Mouse (Mus musculus) neural tube, embryonic 12.5 days (tissue): ENCODE results near the gene Hc. TPM values are rescaled to one million over a fixed set of nuclear protein-coding genes. Genes with fewer than 3 reads are reported as not detected.

Experiments
- ATAC-seq: fragments of 200-750 bp; cut with Nextera tagmentation; 2 replicates; pipeline ENCODE4 v1.8.0; 2017; ENCODE audit warnings: low read depth, mild to moderate bottlenecking, moderate TSS enrichment, moderate library complexity; ENCODE audit not compliant: low FRiP score
- H3K27ac ChIP-seq: fragments of 300-500 bp; sonication (generic); 2 replicates; pipeline ENCODE4 v1.5.1; 2016
- H3K27me3 ChIP-seq: fragments of 300-500 bp; sonication (generic); replicated peaks from 2 replicates; pipeline ENCODE4 v1.6.1; 2016; ENCODE audit warnings: mild to moderate bottlenecking
- H3K36me3 ChIP-seq: fragments of 300-500 bp; sonication (generic); 2 replicates; pipeline ENCODE4 v1.6.1; 2016; ENCODE audit warnings: mild to moderate bottlenecking
- H3K4me1 ChIP-seq: fragments of 300-500 bp; sonication (generic); 2 replicates; pipeline ENCODE4 v1.6.1; 2016
- H3K4me2 ChIP-seq: fragments of 300-500 bp; sonication (generic); replicated peaks from 2 replicates; pipeline ENCODE4 v1.6.1; 2016; ENCODE audit warnings: mild to moderate bottlenecking
- H3K4me3 ChIP-seq: fragments of 300-500 bp; sonication (generic); 2 replicates; pipeline ENCODE4 v1.5.1; 2016
- H3K9ac ChIP-seq: fragments of 300-500 bp; sonication (generic); 2 replicates; pipeline ENCODE4 v1.6.1; 2016; ENCODE audit warnings: mild to moderate bottlenecking
- H3K9me3 ChIP-seq: fragments of 300-500 bp; sonication (generic); 2 replicates; pipeline ENCODE4 v1.6.1; 2016; ENCODE audit warnings: mild to moderate bottlenecking
- whole genome bisulfite sequencing: fragments of 180-500 bp; shearing (Covaris S2); methylation state at CpG from one replicate; pipeline ENCODE4 v1.1.7; 2016; 5-methylcytosine and 5-hydroxymethylcytosine counted together
- polyA plus RNA-seq: library from polyadenylated mRNA; unstranded; fragments of >200 nt; fragmentation: Nextera tagmentation; extraction: Ambion mirVana; gene quantifications from 2 replicates; pipeline ENCODE4 v1.2.1, GENCODE M21; 2016

The Hc gene
- polyA plus RNA-seq, 1 experiment from 2014 or later, result 0.44 TPM

GRCm38 (mm10) chr2:34960466-34960865 lies 100.8 kb downstream of the Hc start:
- WGBS, result 88% methylated on average over 3 of the region's 5 CpGs
- H3K9ac ChIP-seq, result no peak overlapping the region
- H3K27ac ChIP-seq, result no peak overlapping the region
- no peak overlapping the region for H3K4me3 ChIP-seq
- H3K9me3 ChIP-seq, result no peaks in the 10 kb centered on the region
- H3K27me3 ChIP-seq, result peaks cover 4% of the 10 kb centered on the region; the same call in 1 of the 2 replicates
- H3K36me3 ChIP-seq, result no peaks in the 10 kb centered on the region
- no peak overlapping the region for H3K4me2 ChIP-seq
- ATAC-seq, result no peak
- H3K4me1 ChIP-seq, result peaks cover 3% of the 10 kb centered on the region; the same call in 1 of the 2 replicates

GRCm38 (mm10) chr2:34958582-34958981 lies 102.7 kb downstream of the Hc start:
- Histone ChIP-seq H3K27ac (no peak overlapping the region), H3K36me3 (no peaks in the 10 kb centered on the region), H3K9me3 (no peaks in the 10 kb centered on the region), H3K4me2 (no peak overlapping the region), H3K4me1 (no peaks in the 10 kb centered on the region; the same call in 1 of the 2 replicates), H3K9ac (no peak overlapping the region), H3K27me3 (peaks cover 4% of the 10 kb centered on the region; the same call in 1 of the 2 replicates), H3K4me3 (no peak overlapping the region)
- WGBS, result 92% methylated on average over 7 of the region's 7 CpGs
- no peak for ATAC-seq

GRCm38 (mm10) chr2:34958036-34958435 lies 103.2 kb downstream of the Hc start:
- Histone ChIP-seq H3K9ac (no peak overlapping the region), H3K27ac (no peak overlapping the region), H3K4me3 (no peak overlapping the region), H3K4me2 (no peak overlapping the region), H3K36me3 (no peaks in the 10 kb centered on the region), H3K9me3 (no peaks in the 10 kb centered on the region), H3K4me1 (no peaks in the 10 kb centered on the region; the same call in 1 of the 2 replicates), H3K27me3 (peaks cover 4% of the 10 kb centered on the region; the same call in 1 of the 2 replicates)
- 84% methylated on average over 7 of the region's 7 CpGs for WGBS
- ATAC-seq, result no peak

GRCm38 (mm10) chr2:34957405-34957804 lies 103.8 kb downstream of the Hc start:
- Histone ChIP-seq H3K4me3 (no peak overlapping the region), H3K27ac (no peak overlapping the region), H3K4me2 (no peak overlapping the region), H3K9ac (no peak overlapping the region), H3K4me1 (no peaks in the 10 kb centered on the region; the same call in 1 of the 2 replicates), H3K9me3 (no peaks in the 10 kb centered on the region), H3K27me3 (peaks cover 4% of the 10 kb centered on the region; the same call in 1 of the 2 replicates), H3K36me3 (no peaks in the 10 kb centered on the region)
- WGBS, result 87% methylated on average over 1 of the region's 1 CpGs
- no peak for ATAC-seq

GRCm38 (mm10) chr2:34956941-34957340 lies 104.3 kb downstream of the Hc start:
- no peaks in the 10 kb centered on the region; the same call in 1 of the 2 replicates for H3K4me1 ChIP-seq
- no peaks in the 10 kb centered on the region for H3K9me3 ChIP-seq
- 65% methylated on average over 5 of the region's 5 CpGs for WGBS

GRCm38 (mm10) chr2:34954344-34954743 lies 106.9 kb downstream of the Hc start:
- H3K9me3 ChIP-seq, result no peaks in the 10 kb centered on the region
- H3K4me3 ChIP-seq, result no peak overlapping the region
- no peaks in the 10 kb centered on the region for H3K36me3 ChIP-seq
- H3K4me1 ChIP-seq, result no peaks in the 10 kb centered on the region
- H3K9ac ChIP-seq, result no peak overlapping the region
- no peak overlapping the region for H3K4me2 ChIP-seq
- H3K27me3 ChIP-seq, result no peaks in the 10 kb centered on the region
- ATAC-seq, result no peak
- no peak overlapping the region for H3K27ac ChIP-seq

More at GRCm38 (mm10) chr2:34956941-34957340, 104.3 kb downstream of the Hc start:
- H3K27ac ChIP-seq, result no peak overlapping the region
- H3K9ac ChIP-seq, result no peak overlapping the region
- no peak overlapping the region for H3K4me3 ChIP-seq
- ATAC-seq, result no peak
- H3K27me3 ChIP-seq, result peaks cover 4% of the 10 kb centered on the region; the same call in 1 of the 2 replicates
- H3K4me2 ChIP-seq, result no peak overlapping the region
- no peaks in the 10 kb centered on the region for H3K36me3 ChIP-seq

GRCm38 (mm10) chr2:34953547-34954116 lies 107.6 kb downstream of the Hc start:
- Histone ChIP-seq H3K27ac (no peak overlapping the region), H3K9ac (no peak overlapping the region), H3K27me3 (no peaks in the 10 kb centered on the region), H3K36me3 (no peaks in the 10 kb centered on the region), H3K4me1 (no peaks in the 10 kb centered on the region), H3K4me3 (no peak overlapping the region), H3K9me3 (no peaks in the 10 kb centered on the region), H3K4me2 (no peak overlapping the region)
- WGBS, result 78% methylated on average over 2 of the region's 2 CpGs
- no peak for ATAC-seq

- no peak overlapping the region for H3K4me2 ChIP-seq
- H3K4me3 ChIP-seq, result no peak overlapping the region
- no peaks in the 10 kb centered on the region for H3K36me3 ChIP-seq
- WGBS, result 85% methylated on average over 4 of the region's 4 CpGs
- no peak overlapping the region for H3K27ac ChIP-seq
- H3K9ac ChIP-seq, result no peak overlapping the region
- ATAC-seq, result no peak
- H3K4me1 ChIP-seq, result no peaks in the 10 kb centered on the region
- H3K9me3 ChIP-seq, result no peaks in the 10 kb centered on the region
- H3K27me3 ChIP-seq, result no peaks in the 10 kb centered on the region
Observed at GRCm38 (mm10) chr2:34953018-34953417, 108.2 kb downstream of the Hc start.

- Histone ChIP-seq H3K9me3 (no peaks in the 10 kb centered on the region), H3K4me1 (no peaks in the 10 kb centered on the region), H3K4me3 (no peak overlapping the region), H3K4me2 (no peak overlapping the region), H3K27ac (no peak overlapping the region), H3K27me3 (no peaks in the 10 kb centered on the region), H3K36me3 (no peaks in the 10 kb centered on the region), H3K9ac (no peak overlapping the region)
- ATAC-seq, result no peak
Observed at GRCm38 (mm10) chr2:34951469-34951868, 109.8 kb downstream of the Hc start.

- no peaks in the 10 kb centered on the region for H3K36me3 ChIP-seq
- H3K4me1 ChIP-seq, result no peaks in the 10 kb centered on the region
- no peaks in the 10 kb centered on the region for H3K9me3 ChIP-seq
- ATAC-seq, result no peak
- no peak overlapping the region for H3K27ac ChIP-seq
- H3K4me2 ChIP-seq, result no peak overlapping the region
- no peaks in the 10 kb centered on the region for H3K27me3 ChIP-seq
- H3K9ac ChIP-seq, result no peak overlapping the region
- WGBS, result 47% methylated on average over 2 of the region's 2 CpGs
- no peak overlapping the region for H3K4me3 ChIP-seq
Observed at GRCm38 (mm10) chr2:34948622-34949021, 112.6 kb downstream of the Hc start.

- Histone ChIP-seq H3K4me2 (no peak overlapping the region), H3K9me3 (no peaks in the 10 kb centered on the region), H3K4me3 (no peak overlapping the region), H3K27ac (no peak overlapping the region), H3K4me1 (no peaks in the 10 kb centered on the region), H3K9ac (no peak overlapping the region), H3K36me3 (no peaks in the 10 kb centered on the region), H3K27me3 (no peaks in the 10 kb centered on the region; the same call in 1 of the 2 replicates)
- ATAC-seq, result no peak
- 44% methylated on average over 4 of the region's 4 CpGs for WGBS
Observed at GRCm38 (mm10) chr2:34946046-34946445, 115.2 kb downstream of the Hc start.

GRCm38 (mm10) chr2:34945580-34945979 lies 115.7 kb downstream of the Hc start:
- no peaks in the 10 kb centered on the region; the same call in 1 of the 2 replicates for H3K27me3 ChIP-seq
- no peaks in the 10 kb centered on the region for H3K36me3 ChIP-seq
- no peaks in the 10 kb centered on the region for H3K9me3 ChIP-seq
- ATAC-seq, result no peak
- no peak overlapping the region for H3K4me2 ChIP-seq
- H3K27ac ChIP-seq, result no peak overlapping the region
- H3K9ac ChIP-seq, result no peak overlapping the region
- WGBS, result 81% methylated on average over 4 of the region's 4 CpGs
- no peaks in the 10 kb centered on the region for H3K4me1 ChIP-seq
- H3K4me3 ChIP-seq, result no peak overlapping the region

GRCm38 (mm10) chr2:34944761-34945160 lies 116.5 kb downstream of the Hc start:
- no peaks in the 10 kb centered on the region; the same call in 1 of the 2 replicates for H3K27me3 ChIP-seq
- 35% methylated on average over 8 of the region's 8 CpGs for WGBS
- no peak for ATAC-seq
- no peak overlapping the region for H3K9ac ChIP-seq
- H3K4me1 ChIP-seq, result no peaks in the 10 kb centered on the region
- no peaks in the 10 kb centered on the region for H3K36me3 ChIP-seq
- H3K4me2 ChIP-seq, result no peak overlapping the region
- no peak overlapping the region for H3K27ac ChIP-seq
- no peak overlapping the region for H3K4me3 ChIP-seq
- H3K9me3 ChIP-seq, result no peaks in the 10 kb centered on the region
